Mouse (Mus musculus): ENCODE data around the gene Ddx11. TPM values are rescaled to one million over a fixed set of nuclear protein-coding genes. Genes with fewer than 3 reads are reported as not detected.
"Not testable (repeated sequence)": the region's sequence is repeated elsewhere in the genome, so short reads cannot be mapped to it uniquely, and the experiment has no call there.

Ddx11 gene
- total RNA-seq, 2 experiments from 2014 or later = 1.1 to 1.5 TPM

- peak overlapping the region; percentile 94 for H3K4me3 ChIP-seq
- H3K27ac ChIP-seq = peak overlapping the region; percentile 59; the same call in 1 of the 2 replicates
- DNase-seq (ENCODE audit: low spot score in 2 of 2) = no peak
- TF ChIP-seq CTCF (conservative IDR thresholded peaks at IDR 0.05) = no peak
Observed at GRCm38 (mm10) chr17:66123816-66124610, 693 bp downstream of the Ddx11 start.

- peak; percentile 24 for TF ChIP-seq CTCF (conservative IDR thresholded peaks at IDR 0.05)
- no peak overlapping the region for H3K27ac ChIP-seq
- DNase-seq (ENCODE audit: low spot score in 2 of 2) = no peak
Observed at GRCm38 (mm10) chr17:66125211-66125610, 1.9 kb downstream of the Ddx11 start.

GRCm38 (mm10) chr17:66130371-66130770 lies 7.1 kb downstream of the Ddx11 start:
- DNase-seq (ENCODE audit: low spot score in 2 of 2) = no peak
- Histone ChIP-seq H3K27ac (no peak overlapping the region), H3K4me3 (no peak overlapping the region)
- no peak for TF ChIP-seq CTCF (conservative IDR thresholded peaks at IDR 0.05)

More at GRCm38 (mm10) chr17:66125211-66125610, 1.9 kb downstream of the Ddx11 start:
- no peak overlapping the region for H3K4me3 ChIP-seq

- peak; percentile 57 for TF ChIP-seq CTCF (conservative IDR thresholded peaks at IDR 0.05)
- no peak overlapping the region for H3K4me3 ChIP-seq
- no peak overlapping the region for H3K27ac ChIP-seq
- DNase-seq (ENCODE audit: low spot score in 2 of 2) = no peak
Observed at GRCm38 (mm10) chr17:66131212-66131611, 7.9 kb downstream of the Ddx11 start.

GRCm38 (mm10) chr17:66152706-66153662 lies 29.7 kb downstream of the Ddx11 start:
- not testable (repeated sequence) for DNase-seq (ENCODE audit: low spot score in 2 of 2); H3K27ac ChIP-seq; H3K4me3 ChIP-seq
- peak; percentile 38 for TF ChIP-seq CTCF (conservative IDR thresholded peaks at IDR 0.05)

- not testable (repeated sequence) for H3K4me3 ChIP-seq; H3K27ac ChIP-seq; DNase-seq (ENCODE audit: low spot score in 2 of 2)
Observed at GRCm38 (mm10) chr17:66153735-66154423, 30.6 kb downstream of the Ddx11 start.

- no peak for DNase-seq (ENCODE audit: low spot score in 2 of 2)
- H3K4me3 ChIP-seq = no peak overlapping the region
- no peak for TF ChIP-seq CTCF (conservative IDR thresholded peaks at IDR 0.05)
- no peak overlapping the region for H3K27ac ChIP-seq
Observed at GRCm38 (mm10) chr17:66154876-66155275, 31.6 kb downstream of the Ddx11 start.

- TF ChIP-seq CTCF (conservative IDR thresholded peaks at IDR 0.05) = no peak
- Histone ChIP-seq H3K4me3 (no peak overlapping the region), H3K27ac (no peak overlapping the region)
- DNase-seq (ENCODE audit: low spot score in 2 of 2) = no peak
Observed at GRCm38 (mm10) chr17:66158271-66158670, 35.0 kb downstream of the Ddx11 start.

- not testable (repeated sequence) for H3K27ac ChIP-seq; H3K4me3 ChIP-seq; DNase-seq (ENCODE audit: low spot score in 2 of 2)
Observed at GRCm38 (mm10) chr17:66167141-66167540, 43.8 kb downstream of the Ddx11 start.

GRCm38 (mm10) chr17:66170971-66171370 lies 47.7 kb downstream of the Ddx11 start:
- H3K4me3 ChIP-seq; DNase-seq (ENCODE audit: low spot score in 2 of 2); H3K27ac ChIP-seq: not testable (repeated sequence)

- TF ChIP-seq CTCF (conservative IDR thresholded peaks at IDR 0.05) = no peak
- H3K4me3 ChIP-seq = no peak overlapping the region
- DNase-seq (ENCODE audit: low spot score in 2 of 2) = no peak
- no peak overlapping the region for H3K27ac ChIP-seq
Observed at GRCm38 (mm10) chr17:66190577-66190976, 67.3 kb downstream of the Ddx11 start.

- Histone ChIP-seq H3K4me3 (no peak overlapping the region), H3K27ac (no peak overlapping the region)
- TF ChIP-seq CTCF (conservative IDR thresholded peaks at IDR 0.05) = peak; percentile 75
- DNase-seq (ENCODE audit: low spot score in 2 of 2) = no peak
Observed at GRCm38 (mm10) chr17:66197041-66197440, 73.7 kb downstream of the Ddx11 start.

Other genes starting within 250 kb of the Ddx11 start
- 10 to 100 TPM; 54.2 to 56.8 TPM for gene Ralbp1, start 237.7 kb upstream of the Ddx11 start, total RNA-seq (2021)
- gene Twsg1, start 172.3 kb upstream of the Ddx11 start, total RNA-seq (2021) = 10 to 100 TPM; 25.0 to 29.9 TPM
- 100 to 1,000 TPM; 229 to 237 TPM for gene Ankrd12, start 46.4 kb upstream of the Ddx11 start, total RNA-seq (2021)
- 100 to 1,000 TPM; 233 to 261 TPM for gene Ndufv2, start 22.0 kb upstream of the Ddx11 start, total RNA-seq (2021)
- gene Washc1, start 12.0 kb upstream of the Ddx11 start, total RNA-seq (2021) = 10 to 100 TPM; 44.2 to 48.1 TPM